Mouse (Mus musculus) naive thymus-derived CD4-positive, alpha-beta T cell, adult 2 months (primary cell): ENCODE data around the gene Arhgef15.

Source experiments
- DNase-seq: peaks from one replicate; pipeline ENCODE4 v3.0.0-alpha.2; 2011; ENCODE audit warnings: low read depth

Arhgef15 gene

DNA sequence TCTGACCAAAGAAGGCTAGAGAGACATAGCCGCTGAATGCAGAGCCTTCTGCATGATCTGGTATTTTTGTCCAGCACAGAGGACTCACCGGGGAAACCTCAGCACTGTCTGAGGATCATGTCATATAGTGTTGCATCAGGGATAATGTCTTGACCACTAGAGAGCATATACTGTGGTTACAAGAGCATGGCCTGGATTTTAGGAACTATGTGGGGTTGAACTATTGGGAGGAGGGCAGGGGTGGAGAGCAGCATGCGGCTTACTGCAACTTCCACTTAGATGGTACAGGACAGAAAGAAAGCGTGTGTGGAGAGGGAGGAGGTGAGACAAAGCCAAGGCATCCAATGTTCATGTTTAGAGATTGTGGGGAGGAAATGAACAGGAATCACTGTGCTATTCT is 42.7 kb downstream of the Arhgef15 start:
- DNase-seq, result no peak

- no peak for DNase-seq
Measured at GRCm38 (mm10) chr11:68911531-68912177, 45.6 kb downstream of the Arhgef15 start.

DNA sequence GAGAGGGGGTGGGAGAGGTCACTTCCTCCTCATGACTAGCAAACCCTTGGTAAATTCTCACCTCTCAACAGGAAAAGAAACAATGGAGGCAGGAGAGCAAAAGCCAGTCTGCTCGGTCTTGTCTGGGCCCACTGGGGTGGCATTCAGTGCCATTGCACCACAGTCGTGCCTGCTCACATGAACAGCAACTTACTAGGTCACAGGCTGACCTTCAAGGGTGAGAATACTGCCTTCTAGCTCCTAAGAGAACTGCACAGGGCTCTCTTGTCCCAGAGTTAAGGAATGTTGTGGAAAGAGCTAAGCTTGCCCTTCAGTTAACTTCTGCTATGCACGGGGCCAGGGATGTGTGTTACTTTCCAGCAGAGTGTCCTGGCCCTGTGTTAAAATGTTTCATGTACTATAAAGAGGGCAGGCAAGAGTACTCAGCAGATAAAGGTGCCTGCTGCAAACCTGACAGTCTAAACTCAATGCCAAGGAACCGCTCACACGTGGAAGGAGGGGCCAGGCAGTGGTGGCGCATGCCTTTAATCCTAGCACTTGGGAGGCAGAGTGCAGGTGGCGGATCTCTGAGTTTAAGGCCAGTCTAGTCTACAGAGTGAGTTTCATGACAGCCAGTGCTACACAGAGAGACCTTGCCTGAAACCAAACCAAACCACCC is 48.3 kb downstream of the Arhgef15 start:
- DNase-seq, result no peak

- no peak for DNase-seq
Measured at GRCm38 (mm10) chr11:68907251-68907650, 50.0 kb downstream of the Arhgef15 start.

GRCm38 (mm10) chr11:68906461-68906790 is 50.9 kb downstream of the Arhgef15 start:
- no peak for DNase-seq

DNA sequence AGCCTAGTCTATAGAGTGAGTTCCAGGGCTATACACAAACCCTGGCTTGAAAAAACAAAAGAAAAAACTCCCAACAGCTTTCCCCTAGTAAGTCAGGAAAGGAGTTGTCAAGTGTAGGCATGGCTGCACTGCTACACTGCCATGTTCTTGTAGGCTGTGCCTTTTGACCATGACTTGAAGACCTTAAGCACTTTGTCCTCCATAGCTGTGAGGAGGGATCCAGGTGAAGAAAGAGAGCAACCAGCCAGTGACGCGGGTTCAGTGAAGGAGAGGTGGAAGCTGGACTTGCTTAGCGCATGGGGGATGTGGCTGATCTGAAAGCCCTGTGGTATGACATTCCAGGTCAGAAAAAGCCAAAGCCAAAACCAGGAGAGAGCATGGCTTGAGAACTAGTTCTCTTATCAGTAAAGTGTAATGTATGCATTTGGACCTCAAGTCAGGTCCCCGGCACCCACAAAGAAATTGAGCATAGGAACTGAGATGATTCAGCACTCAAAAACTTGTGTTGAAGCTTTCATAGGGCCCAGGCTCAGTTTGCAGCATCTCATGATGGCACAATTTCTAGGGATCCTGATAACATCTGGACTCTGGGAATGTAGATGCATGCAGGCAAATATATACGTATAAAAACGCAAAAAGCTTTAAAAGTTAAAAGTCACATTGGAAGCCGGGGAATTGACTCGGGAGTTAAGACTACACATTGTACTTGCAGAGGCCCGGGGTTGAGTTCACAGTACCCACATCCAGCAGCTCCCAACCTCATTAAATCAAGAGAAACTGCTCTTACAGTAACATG is 51.4 kb downstream of the Arhgef15 start:
- no peak for DNase-seq

- no peak for DNase-seq
Measured at GRCm38 (mm10) chr11:68905138-68905531, 52.1 kb downstream of the Arhgef15 start.

GRCm38 (mm10) chr11:68904375-68905137 is 52.7 kb downstream of the Arhgef15 start:
- DNase-seq, result peak; percentile 85

GRCm38 (mm10) chr11:68903775-68904174 is 53.5 kb downstream of the Arhgef15 start:
- DNase-seq, result peak; percentile 23

DNA sequence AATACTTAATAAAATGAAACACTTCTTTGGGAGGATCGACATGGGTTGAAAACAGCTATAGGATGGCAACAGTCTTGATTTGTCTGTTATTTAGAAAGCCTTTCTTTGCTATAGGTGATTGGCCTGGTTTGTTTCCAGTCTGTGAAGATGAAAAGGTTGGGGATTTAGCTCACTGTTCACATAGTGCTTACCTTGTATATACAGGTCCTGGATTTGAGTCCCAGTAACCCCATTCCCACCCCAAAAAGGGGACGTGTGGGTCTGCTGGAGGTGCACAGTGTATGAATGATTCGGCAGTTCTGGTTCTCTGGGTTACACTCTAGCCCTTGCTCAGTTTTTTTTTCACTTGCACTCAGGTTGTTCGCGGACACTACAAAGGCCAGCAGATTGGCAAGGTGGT is 54.5 kb downstream of the Arhgef15 start:
- DNase-seq, result peak; percentile 16

DNA sequence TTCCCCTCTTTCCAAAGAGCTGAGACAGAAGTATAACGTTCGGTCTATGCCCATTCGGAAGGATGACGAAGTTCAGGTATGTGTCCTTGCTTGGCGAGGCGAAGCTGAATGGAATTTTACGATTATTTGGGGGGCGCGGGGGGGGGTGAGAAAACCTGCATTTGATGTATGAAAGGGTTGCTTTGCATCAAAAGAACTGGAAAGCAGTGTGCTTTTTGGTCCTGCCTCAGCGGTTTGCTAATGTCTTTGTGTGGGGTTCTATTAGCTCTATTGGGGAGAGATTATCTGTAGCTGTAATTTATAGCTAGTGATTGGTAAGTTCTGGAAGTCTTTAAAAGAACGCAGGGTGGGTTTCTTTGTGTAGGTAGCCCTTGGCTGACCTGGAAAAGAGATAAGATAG is 54.9 kb downstream of the Arhgef15 start:
- DNase-seq, result no peak

GRCm38 (mm10) chr11:68902047-68902364 is 55.3 kb downstream of the Arhgef15 start:
- no peak for DNase-seq

- DNase-seq, result peak; percentile 100
Measured at GRCm38 (mm10) chr11:68901351-68902046, 55.8 kb downstream of the Arhgef15 start, which contains the start of gene Rpl26. Gene Rpl26, plus strand, starts transcription at chr11:68901583.

- no peak for DNase-seq
Measured at GRCm38 (mm10) chr11:68900519-68901350, 56.5 kb downstream of the Arhgef15 start.

DNA sequence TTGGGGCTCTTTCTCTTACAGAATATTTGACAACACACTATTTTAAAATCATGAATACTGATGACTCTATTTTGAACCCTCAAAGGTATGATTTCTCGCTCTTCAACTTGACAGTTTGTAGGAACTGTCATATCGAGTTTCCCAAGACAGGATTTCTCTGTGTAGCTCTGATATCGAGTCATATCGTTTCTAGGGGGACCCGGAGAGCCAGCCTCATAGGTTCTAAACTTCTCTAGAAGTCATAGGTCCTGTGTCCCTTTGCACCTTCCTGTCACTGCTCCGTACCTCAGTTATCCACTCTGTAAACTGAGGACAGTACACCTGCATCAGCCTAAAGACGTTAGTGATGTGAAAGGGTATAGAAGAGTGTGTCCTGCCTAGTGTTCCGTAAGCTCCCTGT is 57.5 kb downstream of the Arhgef15 start:
- peak; percentile 21 for DNase-seq

- no peak for DNase-seq
Measured at GRCm38 (mm10) chr11:68898790-68899189, 58.5 kb downstream of the Arhgef15 start.

DNA sequence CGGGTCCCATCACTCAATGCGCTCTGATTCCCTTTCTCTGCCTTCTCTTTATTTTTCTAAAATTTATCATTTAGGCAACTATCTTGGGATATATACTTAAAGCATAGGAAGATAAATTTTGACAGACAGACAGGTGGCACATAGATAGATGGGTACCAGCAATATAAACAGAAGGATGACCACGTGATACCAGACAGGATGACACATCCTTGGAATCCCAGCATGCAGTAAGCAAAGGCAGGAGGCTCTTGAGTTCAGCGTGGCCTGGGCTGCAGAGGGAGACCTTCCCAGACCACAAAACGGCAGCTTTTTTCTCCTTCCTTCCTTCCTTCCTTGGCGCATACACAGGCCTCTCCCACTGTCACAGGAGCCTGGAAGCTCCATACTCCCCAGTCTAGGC is 59.4 kb downstream of the Arhgef15 start:
- DNase-seq, result no peak

GRCm38 (mm10) chr11:68897120-68897519 is 60.2 kb downstream of the Arhgef15 start:
- peak; percentile 81 for DNase-seq

DNA sequence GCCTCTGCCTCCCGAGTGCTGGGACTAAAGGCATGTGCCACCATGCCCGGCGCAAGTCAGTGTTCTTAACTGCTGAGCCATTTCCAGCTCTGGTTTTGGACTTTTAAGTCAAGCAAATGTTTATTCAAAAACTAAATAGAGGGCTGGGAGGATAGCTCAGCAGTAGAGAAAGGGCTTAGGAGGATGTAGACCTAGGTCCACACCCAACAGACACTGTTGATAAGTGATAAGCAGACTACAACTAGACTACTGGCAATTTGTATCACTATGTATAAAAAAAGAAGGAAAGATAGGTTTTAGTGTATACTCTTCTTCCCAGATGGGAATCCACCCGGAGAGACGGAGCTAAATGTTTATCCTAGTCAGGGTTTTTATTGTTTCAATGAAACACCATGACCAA is 61.0 kb downstream of the Arhgef15 start:
- DNase-seq, result no peak

GRCm38 (mm10) chr11:68893911-68894464 is 63.3 kb downstream of the Arhgef15 start:
- DNase-seq, result no peak
